Mouse (Mus musculus) kidney, postnatal 25 days (tissue): Measurements from ENCODE around the gene Ostm1.

ENCODE experiments used
- DNase-seq, 2 experiments: peaks; one replicate each; pipeline ENCODE4 v3.0.0; 2021; ENCODE audit warnings: mixed read lengths in 2 of 2

Ostm1 gene

GRCm38 (mm10) chr10:42583157-42583872 lies at the start of gene Ostm1, which contains the start of gene Nr2e1:
Ostm1 (plus strand) TSS chr10:42583822.
Nr2e1 (minus strand) TSS chr10:42583632.
- no peak for DNase-seq

GRCm38 (mm10) chr10:42533836-42534453 lies 49.7 kb upstream of the Ostm1 start:
- DNase-seq, result no peak

- no peak for DNase-seq
Observed at GRCm38 (mm10) chr10:42537571-42538316, 45.9 kb upstream of the Ostm1 start.

DNA sequence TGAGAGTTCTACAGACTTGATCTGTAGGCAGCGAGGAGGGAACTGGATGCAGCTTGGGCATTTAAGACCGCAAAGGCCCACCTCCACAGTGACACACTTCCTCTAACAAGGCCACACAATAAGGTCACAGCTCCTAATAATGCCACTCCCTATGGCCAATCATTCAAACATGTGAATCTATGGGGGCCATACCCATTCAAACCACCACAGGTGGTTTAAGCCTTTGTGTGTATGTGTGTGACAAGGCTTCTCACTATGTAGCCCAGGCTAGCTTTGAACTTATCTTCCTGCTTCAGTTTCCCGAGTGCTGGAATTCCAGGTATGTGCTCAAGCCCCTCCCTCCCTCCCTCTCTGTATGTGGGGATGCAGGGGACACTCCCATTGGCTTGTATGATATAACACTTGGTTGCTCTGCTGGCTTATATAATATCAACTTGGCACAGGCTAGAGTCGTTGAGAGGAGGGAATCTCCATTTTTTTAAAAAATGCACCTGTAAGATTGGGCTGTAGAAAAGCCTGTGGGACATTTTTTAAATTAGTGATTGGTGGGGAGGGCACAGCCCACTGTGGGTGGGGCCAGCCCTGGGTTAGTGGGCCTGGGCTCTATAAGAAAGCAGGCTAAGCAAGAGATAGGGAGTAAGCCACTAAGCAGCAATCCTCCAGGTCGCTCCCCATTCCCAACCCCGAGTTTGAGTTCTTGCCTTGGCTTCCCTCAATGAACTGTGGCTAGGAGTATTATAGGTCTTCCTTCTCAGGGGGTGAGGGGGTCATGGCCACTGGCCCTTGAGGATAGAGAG lies 37.7 kb upstream of the Ostm1 start:
- no peak for DNase-seq

DNA sequence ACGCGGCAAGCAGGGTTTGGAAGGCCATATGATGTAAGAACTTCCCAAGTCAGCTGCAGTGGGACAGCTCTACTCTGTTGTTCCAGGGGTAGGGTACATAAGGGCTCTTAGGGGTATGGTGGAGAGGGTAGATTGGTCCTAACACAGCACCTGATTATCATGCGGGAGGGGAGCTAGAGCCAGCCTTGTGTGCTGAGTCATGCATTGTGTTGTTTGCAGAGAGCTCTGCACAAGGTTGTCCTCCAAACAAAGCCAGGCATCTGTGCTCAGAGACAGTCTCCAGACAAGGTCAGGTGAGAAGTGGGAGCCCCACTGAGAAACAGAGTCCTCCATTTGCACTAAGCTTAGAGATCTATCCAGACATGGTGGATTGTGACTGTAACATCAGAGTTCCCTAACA lies 37.1 kb upstream of the Ostm1 start:
- no peak for DNase-seq

DNA sequence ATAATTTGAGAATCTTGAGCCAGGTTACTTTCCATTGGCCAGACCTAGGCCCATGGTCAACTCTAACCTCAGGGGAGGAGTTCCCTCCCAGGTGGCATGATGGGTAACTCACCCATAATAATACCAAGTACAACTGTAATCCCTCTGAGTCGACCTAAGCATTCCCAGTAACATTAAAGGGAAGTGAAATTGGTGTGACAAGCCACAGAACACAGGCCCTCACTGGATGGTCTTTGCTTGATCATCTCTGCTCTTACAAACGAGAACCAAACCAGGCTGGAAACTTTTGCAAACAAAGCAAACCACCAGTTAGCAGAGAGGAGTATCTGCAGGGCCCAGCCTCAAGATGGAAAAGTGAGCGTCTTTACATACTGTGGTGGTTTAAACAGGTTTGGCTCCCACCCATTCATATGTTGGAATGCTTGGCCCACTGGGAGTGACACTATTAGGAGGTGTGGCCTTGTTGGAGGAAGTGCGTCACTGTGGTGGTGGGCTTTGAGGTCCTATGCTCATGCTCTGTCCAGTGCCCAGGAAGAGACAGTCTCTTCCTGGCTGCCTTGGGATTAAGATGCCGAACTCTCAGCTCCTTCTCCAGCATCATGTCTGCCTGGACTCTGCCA lies 23.9 kb upstream of the Ostm1 start:
- DNase-seq, result no peak

GRCm38 (mm10) chr10:42562272-42562671 lies 21.4 kb upstream of the Ostm1 start:
- peak in 1 of 2 experiments; percentile 46 for DNase-seq

- DNase-seq, result no peak
Observed at GRCm38 (mm10) chr10:42572567-42572966, 11.1 kb upstream of the Ostm1 start.

- no peak for DNase-seq
Observed at GRCm38 (mm10) chr10:42572971-42573370, 10.7 kb upstream of the Ostm1 start.

DNA sequence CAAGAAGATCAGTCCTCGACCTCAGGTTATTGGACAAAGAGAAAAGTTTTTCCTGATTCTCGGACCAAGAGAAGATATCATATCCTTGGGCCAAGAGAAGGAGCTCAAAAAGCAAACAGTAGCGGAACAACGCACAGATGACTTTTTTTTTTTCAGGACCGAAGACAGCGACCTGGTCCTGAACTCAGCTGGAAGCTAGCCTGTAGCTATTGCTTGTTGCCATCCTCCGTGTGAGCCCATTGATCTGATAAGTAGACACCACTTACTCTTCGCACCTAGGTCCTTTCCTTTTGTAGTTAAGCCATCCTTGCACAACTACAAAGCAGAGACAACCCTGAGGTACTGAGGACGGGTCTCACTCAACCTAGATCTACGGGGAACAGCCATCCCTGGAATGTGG lies 9.0 kb upstream of the Ostm1 start:
- DNase-seq, result no peak

DNA sequence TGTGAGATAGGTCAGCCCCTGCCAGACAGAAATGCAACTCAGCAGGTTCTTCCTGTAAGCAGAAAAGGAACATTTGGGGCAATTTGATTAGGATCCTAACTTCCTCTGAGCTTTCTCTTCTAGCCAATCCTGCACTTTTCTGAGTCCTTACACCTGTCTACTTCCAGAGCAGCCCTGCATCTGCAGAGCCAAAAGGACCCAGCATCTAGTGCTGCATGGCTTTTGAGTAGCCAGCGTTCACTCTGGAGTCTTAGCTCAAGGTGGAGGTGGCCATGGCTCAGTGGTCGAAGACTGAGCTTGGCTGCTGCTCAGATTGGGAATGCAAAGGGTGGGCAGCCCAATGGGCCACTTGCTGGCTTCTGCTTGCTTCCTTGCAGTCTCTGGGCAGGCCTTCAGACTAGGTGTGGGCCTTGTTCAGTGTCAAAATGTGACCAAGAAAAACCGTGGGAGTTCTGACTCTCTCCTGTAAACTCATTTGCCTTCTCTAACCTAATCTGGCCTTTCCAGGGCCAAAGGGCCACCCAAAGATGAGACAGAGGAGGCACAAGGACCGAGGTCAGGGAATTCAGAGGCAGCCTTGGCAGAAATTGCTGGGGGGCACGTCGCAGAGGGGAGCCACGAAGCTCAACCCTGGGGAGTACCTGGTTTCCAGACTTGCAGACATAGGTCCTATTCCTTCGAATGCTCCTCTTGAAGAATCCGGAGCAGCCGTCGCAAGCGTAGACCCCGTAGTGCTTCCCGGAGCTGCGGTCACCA lies 5.9 kb upstream of the Ostm1 start:
- no peak for DNase-seq

DNA sequence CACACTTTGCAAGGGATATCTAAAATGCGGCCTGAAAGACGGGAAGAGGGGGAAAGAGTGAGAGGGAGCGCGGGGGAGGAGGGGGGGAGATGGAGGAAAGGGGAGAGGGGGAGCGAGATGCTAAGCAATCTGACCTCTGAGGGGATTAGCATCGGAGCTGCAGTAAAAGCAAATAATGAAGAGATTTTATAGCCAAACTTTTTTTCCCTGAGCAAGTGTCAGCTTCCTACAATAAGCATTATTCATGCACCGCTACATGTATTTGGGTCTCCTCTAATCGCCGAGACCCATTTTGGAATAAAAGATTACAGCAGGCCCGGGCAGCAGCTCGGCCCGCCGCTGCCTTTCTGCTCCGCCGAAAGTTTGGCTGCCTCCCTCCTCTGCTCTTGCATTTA lies 5.3 kb upstream of the Ostm1 start:
- no peak for DNase-seq

GRCm38 (mm10) chr10:42578698-42579474 lies 4.7 kb upstream of the Ostm1 start:
- no peak for DNase-seq

DNA sequence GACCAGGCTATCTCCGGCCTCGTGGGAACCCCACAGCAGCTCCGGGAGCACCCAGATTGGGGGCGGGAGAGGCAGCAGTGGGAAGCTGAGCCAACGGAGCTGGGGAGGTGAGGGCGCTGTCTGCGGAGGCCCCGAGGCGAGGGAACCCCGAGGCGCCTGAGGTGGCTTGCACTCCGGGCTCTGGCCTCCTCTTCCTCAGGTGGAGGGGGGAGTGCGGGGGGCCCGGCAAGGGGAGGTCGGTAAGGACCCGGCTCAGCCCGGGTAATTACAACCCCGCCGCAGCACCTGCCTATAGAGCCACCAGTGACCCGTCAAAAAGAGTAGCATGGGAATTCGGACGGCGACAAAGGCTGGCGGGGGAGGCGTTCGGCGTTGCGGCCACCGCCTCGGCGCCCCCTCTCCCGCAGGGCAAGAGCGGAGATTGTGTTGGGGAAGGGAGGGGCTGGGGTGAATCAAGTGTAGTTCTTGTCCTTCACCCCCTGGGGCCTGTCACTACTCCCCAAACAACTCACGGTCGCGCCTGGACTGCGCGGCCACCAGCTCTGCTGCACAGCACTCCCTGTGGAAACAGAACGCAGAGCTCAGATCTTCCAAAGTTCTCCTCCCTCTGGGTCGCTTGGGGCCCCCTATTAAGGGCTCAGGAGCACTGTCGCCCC lies 4.0 kb upstream of the Ostm1 start:
- no peak for DNase-seq

- no peak for DNase-seq
Observed at GRCm38 (mm10) chr10:42580131-42580950, 3.3 kb upstream of the Ostm1 start.

DNA sequence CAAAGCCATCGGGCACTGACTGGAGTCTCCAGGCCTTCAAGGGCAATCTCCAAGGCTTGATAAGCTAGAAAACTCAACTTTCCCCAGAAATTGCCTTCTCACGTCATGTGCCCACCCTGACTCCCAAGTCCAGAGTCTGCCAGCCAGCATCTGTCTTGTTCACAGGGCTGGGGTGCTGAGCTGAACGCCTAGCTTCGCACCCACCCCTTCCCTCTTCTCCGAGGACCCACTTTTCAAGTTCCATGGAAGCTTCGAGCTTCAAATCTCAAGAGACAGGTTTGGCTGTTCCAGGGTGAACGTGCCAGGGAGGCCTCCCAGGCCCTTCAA lies 2.7 kb upstream of the Ostm1 start:
- DNase-seq, result no peak

DNA sequence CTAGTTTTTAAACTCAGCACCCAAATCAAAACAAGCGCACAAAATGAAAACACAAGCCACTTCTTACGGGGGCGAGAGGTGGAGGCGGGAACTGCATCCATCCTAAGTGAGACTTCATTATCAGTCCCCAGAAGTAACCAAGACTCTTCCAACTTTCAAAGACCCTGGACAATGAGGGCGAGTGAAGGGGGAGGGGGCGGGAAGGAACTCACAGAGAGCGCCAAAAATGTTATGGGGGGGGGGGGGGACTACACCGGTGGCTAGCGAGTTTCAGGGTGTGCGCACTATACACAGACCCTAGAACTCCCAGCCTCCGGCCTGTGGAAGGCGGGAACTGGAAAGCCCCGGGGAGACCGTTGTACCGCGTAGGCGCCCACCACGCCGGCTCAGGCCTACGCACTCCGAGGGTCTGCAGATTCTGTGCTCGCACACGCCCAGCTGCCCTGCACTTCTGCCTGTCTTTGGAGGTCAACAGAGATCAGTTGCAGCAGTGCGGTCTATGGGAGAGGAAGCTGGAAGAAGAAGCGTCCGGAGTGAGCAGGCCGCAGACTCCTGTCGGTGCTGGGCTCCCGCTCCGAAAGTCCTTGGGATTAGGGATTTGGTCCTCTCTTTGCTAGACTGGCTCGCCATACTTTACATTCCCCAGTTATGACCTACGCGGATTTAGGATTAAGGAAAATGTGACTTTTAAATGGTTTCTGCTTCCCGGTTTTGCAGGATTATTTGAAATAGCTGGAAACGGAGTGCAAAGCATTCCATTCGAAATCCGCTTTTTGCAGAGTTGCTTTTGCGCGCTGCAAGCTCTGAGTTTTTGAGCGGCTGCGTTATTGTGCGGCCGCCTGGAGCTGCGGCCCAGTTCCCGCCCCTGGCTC lies 1.7 kb upstream of the Ostm1 start:
- DNase-seq, result no peak

DNA sequence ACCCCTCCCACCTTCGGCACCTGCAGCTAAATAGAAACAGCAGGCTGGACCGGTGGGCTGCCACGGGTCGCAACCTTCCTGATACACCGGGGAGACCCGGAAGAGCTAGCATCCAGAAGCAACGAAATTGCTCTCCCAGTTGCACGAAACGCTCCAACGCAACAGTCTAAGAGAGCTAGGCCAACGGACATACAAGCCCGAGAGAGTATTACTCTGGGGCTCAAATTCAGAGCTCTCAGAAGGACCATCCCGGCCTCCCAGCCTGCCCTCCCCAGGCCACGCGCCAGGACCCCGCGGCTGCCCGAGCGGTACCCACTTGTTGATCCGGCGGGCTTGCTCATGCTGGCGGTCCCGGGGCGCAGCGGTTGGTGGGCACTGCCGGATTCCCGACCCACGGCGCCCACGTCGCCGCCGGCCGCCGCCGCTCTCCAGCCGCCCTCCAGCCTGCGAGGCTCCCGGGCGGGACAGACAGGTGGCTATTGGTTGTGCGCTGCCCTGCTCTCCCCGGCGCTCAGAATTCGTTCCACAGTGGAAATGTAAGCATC lies 984 bp upstream of the Ostm1 start:
- no peak for DNase-seq
